9 mouse cellular contexts compared by ENCODE assay signal in genomic region chr4:152107971-152108509, GRCm38 (mm10). TPM values are rescaled to one million over a fixed set of nuclear protein-coding genes. Genes with fewer than 3 reads are reported as not detected.
A peak's percentile ranks its signal among the peaks of the same experiment; 100 is the strongest.
DNase-seq lines count a peak whose midpoint lies in the region; ATAC-seq and TF ChIP-seq lines count a peak whose summit lies in the region.
"Had no signal": no experiment of that assay in that cellular context is flagged by ENCODE, and none has a peak within 500 bp of the region (broad histone marks: within the 10 kb centered on the region; RNA-seq: fewer than 3 reads in every experiment).

No protein-coding gene starts in this region.

- TF ChIP-seq POLR2A in kidney, adult 2 months (IDR thresholded peaks at IDR 0.05; ENCODE audit: low read depth, low read length) = no peak
- TF ChIP-seq POLR2A in testis, adult 2 months (IDR thresholded peaks at IDR 0.05; ENCODE audit: control insufficient read depth, low read depth, low read length) = peak; percentile 36; the same call in 1 of the 2 replicates

- H3K4me3 ChIP-seq in heart, embryonic 10.5 days = peak overlapping the region; percentile 59
- H3K4me3 ChIP-seq in forebrain, embryonic 13.5 days = peak overlapping the region; percentile 37
- H3K4me3 ChIP-seq in kidney, adult 2 months (ENCODE audit: insufficient read depth, low read depth, low read length) = peak overlapping the region; percentile 53
- H3K4me3 ChIP-seq in limb, embryonic 15.5 days = peak overlapping the region; percentile 34
- H3K4me3 ChIP-seq in midbrain, embryonic 14.5 days (replicated peaks; ENCODE audit: low read depth, low read length) = peak overlapping the region; percentile 35
- H3K4me3 ChIP-seq in testis, adult 2 months (ENCODE audit: control insufficient read depth, low read depth, low read length) = peak overlapping the region; percentile 63

- 14% methylated on average over 30 of the region's 30 CpGs for WGBS in heart, embryonic 10.5 days
- 4% methylated on average over 30 of the region's 30 CpGs for WGBS in forebrain, embryonic 13.5 days
- 31% methylated on average over 30 of the region's 30 CpGs for WGBS in kidney, adult 2 months
- 17% methylated on average over 30 of the region's 30 CpGs for WGBS in limb, embryonic 15.5 days
- WGBS in midbrain, embryonic 14.5 days = 4% methylated on average over 30 of the region's 30 CpGs

- ATAC-seq in forebrain, embryonic 13.5 days = peak; percentile 93
- peak; percentile 86 for ATAC-seq in limb, embryonic 15.5 days (ENCODE audit: insufficient number of reproducible peaks, low FRiP score, low TSS enrichment, low read depth)
- peak; percentile 94 for ATAC-seq in midbrain, embryonic 14.5 days (ENCODE audit: low FRiP score, low TSS enrichment)

- peak overlapping the region; percentile 75 for H3K4me2 ChIP-seq in forebrain, embryonic 13.5 days
- H3K4me2 ChIP-seq in limb, embryonic 15.5 days = peak overlapping the region; percentile 66
- H3K4me2 ChIP-seq in midbrain, embryonic 14.5 days (ENCODE audit: low read length) = peak overlapping the region; percentile 61

- TF ChIP-seq CTCF in kidney, adult 2 months (conservative IDR thresholded peaks at IDR 0.05; ENCODE audit: insufficient read depth, insufficient read length, low read depth, low read length) = no peak
- no peak for TF ChIP-seq CTCF in testis, adult 2 months (IDR thresholded peaks at IDR 0.05; ENCODE audit: control insufficient read depth, insufficient read depth, insufficient replicate concordance, low read depth, low read length)

- H3K9ac ChIP-seq in forebrain, embryonic 13.5 days = peak overlapping the region; percentile 39
- no peak overlapping the region for H3K9ac ChIP-seq in limb, embryonic 15.5 days
- peak overlapping the region; percentile 21; the same call in 1 of the 2 replicates for H3K9ac ChIP-seq in midbrain, embryonic 14.5 days (replicated peaks; ENCODE audit: low read length)

- H3K27me3 ChIP-seq in heart, embryonic 10.5 days (ENCODE audit: insufficient read depth, poor library complexity, severe bottlenecking) = peaks cover 55% of the 10 kb centered on the region
- peaks cover 7% of the 10 kb centered on the region; the same call in 1 of the 2 replicates for H3K27me3 ChIP-seq in forebrain, embryonic 13.5 days
- H3K27me3 ChIP-seq in kidney, adult 2 months (replicated peaks; ENCODE audit: control insufficient read depth, insufficient read depth, low read length) = no peaks in the 10 kb centered on the region
- 0 out of 2 replicates have a peak, but pooled peaks cover 3% of the 10 kb centered on the region for H3K27me3 ChIP-seq in limb, embryonic 15.5 days
- H3K27me3 ChIP-seq in midbrain, embryonic 14.5 days (ENCODE audit: control insufficient read depth, insufficient read depth, low read length) = 0 out of 2 replicates have a peak, but pooled peaks cover 4% of the 10 kb centered on the region
- H3K27me3 ChIP-seq in testis, adult 2 months (ENCODE audit: control insufficient read depth, insufficient read depth, low read length) = no peaks in the 10 kb centered on the region

- H3K36me3 ChIP-seq in heart, embryonic 10.5 days = peaks cover 82% of the 10 kb centered on the region
- peaks cover 47% of the 10 kb centered on the region for H3K36me3 ChIP-seq in forebrain, embryonic 13.5 days (ENCODE audit: poor library complexity, severe bottlenecking)
- peaks cover 4% of the 10 kb centered on the region; the same call in 1 of the 2 replicates for H3K36me3 ChIP-seq in kidney, adult 2 months (ENCODE audit: control insufficient read depth, insufficient read depth, low read length)
- peaks cover 71% of the 10 kb centered on the region for H3K36me3 ChIP-seq in limb, embryonic 15.5 days
- peaks cover 12% of the 10 kb centered on the region; the same call in 1 of the 2 replicates for H3K36me3 ChIP-seq in midbrain, embryonic 14.5 days (ENCODE audit: control insufficient read depth, insufficient read depth, low read length)
- no peaks in the 10 kb centered on the region for H3K36me3 ChIP-seq in testis, adult 2 months (ENCODE audit: control insufficient read depth, insufficient read depth, low read length)

- DNase-seq in heart, embryonic 10.5 days (ENCODE audit: low spot score) = peak; percentile 97
- no peak for DNase-seq in heart, postnatal 36 days
- peak; percentile 50 for DNase-seq in c-Kit-positive CD71-negative TER-119-negative erythroid progenitor cells, embryonic 14.5 days (ENCODE audit: low read depth)
- peak; percentile 93 for DNase-seq in kidney, adult 2 months
- DNase-seq in midbrain, embryonic 14.5 days = peak; percentile 89

- H3K4me1 ChIP-seq in heart, embryonic 10.5 days = peaks cover 24% of the 10 kb centered on the region
- peaks cover 18% of the 10 kb centered on the region for H3K4me1 ChIP-seq in forebrain, embryonic 13.5 days
- peaks cover 7% of the 10 kb centered on the region; the same call in 1 of the 2 replicates for H3K4me1 ChIP-seq in kidney, adult 2 months (ENCODE audit: control insufficient read depth, insufficient read depth, low read length)
- H3K4me1 ChIP-seq in limb, embryonic 15.5 days = peaks cover 19% of the 10 kb centered on the region
- peaks cover 15% of the 10 kb centered on the region for H3K4me1 ChIP-seq in midbrain, embryonic 14.5 days (ENCODE audit: control insufficient read depth, insufficient read depth, low read length)
- peaks cover 14% of the 10 kb centered on the region for H3K4me1 ChIP-seq in testis, adult 2 months (ENCODE audit: control insufficient read depth, insufficient read depth, low read length)

- peak overlapping the region; percentile 72 for H3K27ac ChIP-seq in heart, embryonic 10.5 days
- no peak overlapping the region for H3K27ac ChIP-seq in forebrain, embryonic 13.5 days
- H3K27ac ChIP-seq in kidney, adult 2 months (ENCODE audit: insufficient read depth, low read depth, low read length) = peak overlapping the region; percentile 83
- peak overlapping the region; percentile 80 for H3K27ac ChIP-seq in limb, embryonic 15.5 days
- H3K27ac ChIP-seq in midbrain, embryonic 14.5 days (replicated peaks; ENCODE audit: low read depth, low read length) = peak overlapping the region; percentile 56
- no peak overlapping the region for H3K27ac ChIP-seq in testis, adult 2 months (ENCODE audit: control insufficient read depth, insufficient read depth, low read depth, low read length)

- H3K9me3 ChIP-seq in heart, embryonic 10.5 days = no peaks in the 10 kb centered on the region
- no peaks in the 10 kb centered on the region for H3K9me3 ChIP-seq in forebrain, embryonic 13.5 days (replicated peaks)
- H3K9me3 ChIP-seq in limb, embryonic 15.5 days = no peaks in the 10 kb centered on the region
- H3K9me3 ChIP-seq in midbrain, embryonic 14.5 days (ENCODE audit: control insufficient read depth, low read length) = no peaks in the 10 kb centered on the region

- intact Hi-C loops in heart, postnatal 36 days (cut with DNase I) = no loop called here

RNA-seq across cellular contexts. Expression of gene Tnfrsf25, which starts 7.7 kb away (rescaled TPM):
- polyA plus RNA-seq in heart, embryonic 10.5 days (2016; fragmentation: Nextera tagmentation; extraction: Ambion mirVana) = 0.90 and 1.3 TPM in 2 replicates
- 1 to 10 TPM in 1 of 2 experiments, under 1 TPM in 1; 0.81 to 3.2 TPM for total RNA-seq in heart, postnatal 36 days (2021)
- 0.38 and 0.88 TPM in 2 replicates for polyA plus RNA-seq in forebrain, embryonic 13.5 days (2015; fragmentation: Nextera tagmentation; extraction: Ambion mirVana)
- polyA plus RNA-seq in kidney, adult 2 months (2012; rRNA removed) = 3.3 and 4.4 TPM in 2 replicates
- 1.1 and 1.2 TPM in 2 replicates for polyA plus RNA-seq in limb, embryonic 15.5 days (2015; fragmentation: Nextera tagmentation; extraction: Ambion mirVana)
- polyA plus RNA-seq in midbrain, embryonic 14.5 days (2014; fragmentation: Nextera tagmentation; extraction: Ambion mirVana) = 0.54 and 1.2 TPM in 2 replicates
- polyA plus RNA-seq in testis, adult 2 months (2012; rRNA removed) = 1.2 and 1.5 TPM in 2 replicates

RNA-seq across cellular contexts. Expression of gene Plekhg5, which starts 35.7 kb away (rescaled TPM):
- polyA plus RNA-seq in heart, embryonic 10.5 days (2016; fragmentation: Nextera tagmentation; extraction: Ambion mirVana) = 10.1 and 10.2 TPM in 2 replicates
- 10 to 100 TPM; 14.9 to 21.9 TPM for total RNA-seq in heart, postnatal 36 days (2021)
- 8.4 and 9.2 TPM in 2 replicates for polyA plus RNA-seq in forebrain, embryonic 13.5 days (2015; fragmentation: Nextera tagmentation; extraction: Ambion mirVana)
- 22.2 and 23.6 TPM in 2 replicates for polyA plus RNA-seq in kidney, adult 2 months (2012; rRNA removed)
- 17.1 and 18.5 TPM in 2 replicates for polyA plus RNA-seq in limb, embryonic 15.5 days (2015; fragmentation: Nextera tagmentation; extraction: Ambion mirVana)
- polyA plus RNA-seq in midbrain, embryonic 14.5 days (2014; fragmentation: Nextera tagmentation; extraction: Ambion mirVana) = 7.0 and 8.0 TPM in 2 replicates
- 8.8 and 9.7 TPM in 2 replicates for polyA plus RNA-seq in testis, adult 2 months (2012; rRNA removed)

RNA-seq across cellular contexts. Expression of gene Espn, which starts 44.1 kb away (rescaled TPM):
- 1.4 and 4.0 TPM in 2 replicates for polyA plus RNA-seq in heart, embryonic 10.5 days (2016; fragmentation: Nextera tagmentation; extraction: Ambion mirVana)
- total RNA-seq in heart, postnatal 36 days (2021) = 1 to 10 TPM; 1.8 to 2.7 TPM
- 0.10 and 0.13 TPM in 2 replicates for polyA plus RNA-seq in forebrain, embryonic 13.5 days (2015; fragmentation: Nextera tagmentation; extraction: Ambion mirVana)
- 48.3 and 57.5 TPM in 2 replicates for polyA plus RNA-seq in kidney, adult 2 months (2012; rRNA removed)
- 1.9 and 2.2 TPM in 2 replicates for polyA plus RNA-seq in limb, embryonic 15.5 days (2015; fragmentation: Nextera tagmentation; extraction: Ambion mirVana)
- not detected in 2 replicates for polyA plus RNA-seq in midbrain, embryonic 14.5 days (2014; fragmentation: Nextera tagmentation; extraction: Ambion mirVana)
- polyA plus RNA-seq in testis, adult 2 months (2012; rRNA removed) = 84.1 and 87.1 TPM in 2 replicates

RNA-seq across cellular contexts. Expression of gene Hes2, which starts 50.6 kb away (rescaled TPM):
- not detected in 2 replicates for polyA plus RNA-seq in heart, embryonic 10.5 days (2016; fragmentation: Nextera tagmentation; extraction: Ambion mirVana)
- total RNA-seq in heart, postnatal 36 days (2021) = not detected
- polyA plus RNA-seq in forebrain, embryonic 13.5 days (2015; fragmentation: Nextera tagmentation; extraction: Ambion mirVana) = not detected in 2 replicates
- 0.81 and 1.0 TPM in 2 replicates for polyA plus RNA-seq in kidney, adult 2 months (2012; rRNA removed)
- polyA plus RNA-seq in limb, embryonic 15.5 days (2015; fragmentation: Nextera tagmentation; extraction: Ambion mirVana) = 0.12 and 0.14 TPM in 2 replicates
- polyA plus RNA-seq in midbrain, embryonic 14.5 days (2014; fragmentation: Nextera tagmentation; extraction: Ambion mirVana) = not detected in 2 replicates
- 0.42 and 0.73 TPM in 2 replicates for polyA plus RNA-seq in testis, adult 2 months (2012; rRNA removed)
- total RNA-seq: CH12.LX had no signal

Comparison
In these comparisons a context has a peak if more than half of its experiments do, and no peak if none do; other contexts are left out.
1. DNase-seq: peak in heart, embryonic 10.5 days (single experiment), c-Kit-positive CD71-negative TER-119-negative erythroid progenitor cells, embryonic 14.5 days (single experiment), kidney, adult 2 months (single experiment) and midbrain, embryonic 14.5 days (single experiment); none in heart, postnatal 36 days (0 of 2).
2. H3K27ac ChIP-seq: peak in heart, embryonic 10.5 days (single experiment), kidney, adult 2 months (single experiment), limb, embryonic 15.5 days (single experiment) and midbrain, embryonic 14.5 days (single experiment); none in forebrain, embryonic 13.5 days (single experiment) and testis, adult 2 months (single experiment).
3. Peak in every context shown above with its lines, with median percentiles within 50 percentile points of each other: H3K4me3 ChIP-seq, ATAC-seq and H3K4me2 ChIP-seq.